Mouse (Mus musculus) megakaryocyte, adult 5-6 weeks (primary cell): ENCODE measurements at regions not wholly inside any gene's neighbourhood (a gene's known extent, or its start where the extent isn't known, plus 50 kb on each side); places are given as distances from the start of the nearest gene placed in this dataset.

Experiments
- ATAC-seq: 2 replicates; pipeline ENCODE4 v1.8.0; 2016; ENCODE audit warnings: mild to moderate bottlenecking, inconsistent platforms; ENCODE audit not compliant: poor library complexity, severe bottlenecking

DNA sequence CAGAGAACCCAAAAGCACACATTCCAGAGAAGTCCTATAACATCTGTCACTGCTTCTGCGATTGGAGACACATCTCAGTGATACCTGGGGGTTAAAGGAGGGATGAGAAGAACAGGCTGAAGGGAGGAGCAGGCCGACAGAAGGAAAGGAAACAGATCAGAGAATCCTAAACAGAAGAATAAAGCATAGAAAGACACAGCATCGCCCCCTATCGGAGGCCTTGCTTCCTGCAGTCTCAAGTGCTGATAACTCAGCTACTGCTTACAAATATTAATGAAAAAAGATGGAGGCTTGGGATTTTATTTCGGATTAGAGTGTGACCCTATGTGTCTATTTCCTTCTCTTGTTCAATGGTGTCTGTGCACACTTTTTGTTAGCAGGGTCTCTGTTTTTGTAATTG is 255.6 kb upstream of the Gm5148 start:
- no peak for ATAC-seq

DNA sequence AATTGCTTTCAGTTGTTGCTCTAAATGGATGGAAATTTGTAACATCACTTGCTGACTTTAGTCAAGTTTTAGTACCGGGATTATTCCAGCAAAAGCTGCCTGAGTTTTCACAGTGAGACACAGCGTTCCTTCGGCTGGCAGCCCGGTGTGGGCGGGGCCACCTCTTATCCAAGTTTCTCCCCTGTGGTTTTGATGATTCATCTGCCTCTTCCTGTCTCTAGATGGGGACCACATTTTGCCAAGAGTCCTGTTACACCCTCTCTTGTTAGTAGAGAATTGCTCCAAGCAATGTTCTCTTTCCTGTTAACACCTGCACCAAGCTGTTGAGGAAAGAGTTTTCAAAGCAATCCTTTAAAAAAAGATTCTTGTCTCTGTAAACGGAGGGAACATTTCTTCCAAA is 254.2 kb upstream of the Gm5148 start:
- ATAC-seq, result peak; percentile 80

GRCm38 (mm10) chr3:37977453-37977852 is 253.2 kb upstream of the Gm5148 start:
- ATAC-seq, result no peak

- no peak for ATAC-seq
Observed at GRCm38 (mm10) chr3:37976566-37976965, 252.3 kb upstream of the Gm5148 start.

DNA sequence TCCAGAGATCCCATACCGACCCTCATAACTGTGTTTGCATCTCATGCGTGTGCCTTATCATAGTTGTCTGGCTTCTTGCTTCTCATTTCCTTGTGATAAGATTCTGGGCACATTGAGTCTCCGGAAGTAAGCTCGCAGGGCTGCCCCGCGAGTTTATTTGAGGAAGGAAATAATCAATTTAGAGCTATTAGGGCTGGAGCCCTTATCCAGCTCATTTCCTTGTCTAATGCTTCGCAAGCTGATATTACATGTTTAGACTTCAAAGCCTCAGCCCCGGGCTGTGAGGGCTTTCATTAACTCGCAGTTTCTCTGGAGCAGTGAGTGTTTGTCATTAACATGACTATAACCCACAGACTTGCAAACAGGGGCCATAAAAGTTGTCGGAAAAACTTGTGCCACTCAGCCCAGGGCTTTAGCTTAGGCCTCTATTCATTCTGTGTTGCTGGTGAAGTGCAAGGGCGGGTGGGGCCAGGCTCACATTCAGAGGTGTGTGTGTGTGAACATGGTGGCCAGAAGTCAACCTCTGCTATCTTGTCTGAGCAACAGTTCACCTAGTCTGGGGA is 251.0 kb upstream of the Gm5148 start:
- ATAC-seq, result 0 out of 2 replicates have a peak, but pooled peaks have one; percentile 25

- ATAC-seq, result no peak
Observed at GRCm38 (mm10) chr3:37972931-37973330, 248.6 kb upstream of the Gm5148 start.

DNA sequence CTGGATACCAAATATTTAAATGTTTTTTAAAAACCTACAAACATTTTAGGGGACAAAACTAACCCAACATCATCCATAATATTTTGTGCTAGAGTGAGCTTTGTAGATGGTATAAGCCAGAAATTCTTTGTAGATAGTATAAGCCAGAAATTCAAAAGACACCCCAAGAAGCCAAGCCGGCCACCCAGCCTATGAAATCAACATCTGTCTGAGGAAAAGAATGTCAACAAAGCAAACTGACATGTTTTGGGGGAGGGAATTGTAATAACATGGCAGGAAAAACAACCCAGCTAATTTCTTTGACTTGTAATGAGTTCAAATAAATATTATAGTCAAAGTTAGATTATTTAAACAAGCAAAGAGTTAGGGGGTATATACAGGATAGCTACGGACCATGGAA is 246.9 kb upstream of the Gm5148 start:
- no peak for ATAC-seq

DNA sequence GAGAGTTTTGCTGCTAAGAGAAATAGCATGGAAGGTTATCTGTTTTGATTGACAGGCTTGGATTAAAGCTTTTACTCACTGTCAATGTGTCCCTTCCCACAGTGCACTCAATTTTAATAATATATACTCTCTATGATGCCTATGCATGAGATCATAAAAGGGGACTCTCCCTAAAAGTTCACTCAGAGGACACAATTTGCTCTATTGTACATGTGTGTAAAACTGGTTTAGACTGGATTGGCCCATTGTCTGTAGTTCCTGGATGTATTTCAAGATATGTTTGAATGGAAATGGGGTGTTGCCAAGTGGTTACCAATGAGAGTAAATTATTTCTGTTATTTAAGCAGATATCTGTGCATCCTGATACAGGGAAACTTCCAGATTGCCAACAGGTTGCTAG is 244.4 kb upstream of the Gm5148 start:
- no peak for ATAC-seq

DNA sequence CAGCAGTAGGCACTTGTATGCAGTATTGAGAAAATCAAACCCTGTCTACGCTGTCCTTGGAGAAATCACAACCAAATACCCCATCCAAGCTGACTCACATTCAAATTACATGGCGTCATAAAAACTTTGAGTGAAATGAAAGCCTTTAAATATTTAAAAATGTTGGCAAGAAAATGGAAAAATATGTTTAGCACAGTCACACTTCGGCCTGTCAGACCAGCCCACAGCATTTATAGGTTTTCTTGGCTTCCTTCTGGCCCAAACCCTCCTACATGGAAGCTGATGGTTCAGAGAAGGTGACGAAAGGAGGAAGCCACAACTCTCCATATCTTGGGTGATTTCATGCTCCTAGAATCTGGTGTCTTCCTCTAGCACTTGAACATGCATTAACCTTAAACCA is 240.9 kb upstream of the Gm5148 start:
- ATAC-seq, result no peak

DNA sequence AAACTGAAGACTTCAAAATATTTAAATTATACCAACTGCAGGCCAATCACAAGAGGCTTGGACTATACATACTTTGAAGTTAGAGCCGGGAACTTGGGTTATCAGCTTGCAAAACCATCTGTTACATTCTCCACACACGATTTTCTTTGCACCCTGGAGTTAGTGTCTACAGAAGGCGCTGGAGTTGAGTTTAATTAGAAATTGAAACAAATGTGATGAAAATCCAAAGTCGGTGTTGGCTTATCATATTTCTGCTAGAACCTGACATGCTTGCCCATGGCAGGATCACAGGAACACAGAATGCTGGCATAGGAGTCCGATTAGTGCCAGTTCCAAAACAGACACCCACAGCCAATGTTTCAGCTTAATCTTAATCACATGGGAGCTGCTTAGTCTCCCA is 239.8 kb upstream of the Gm5148 start:
- ATAC-seq, result no peak

DNA sequence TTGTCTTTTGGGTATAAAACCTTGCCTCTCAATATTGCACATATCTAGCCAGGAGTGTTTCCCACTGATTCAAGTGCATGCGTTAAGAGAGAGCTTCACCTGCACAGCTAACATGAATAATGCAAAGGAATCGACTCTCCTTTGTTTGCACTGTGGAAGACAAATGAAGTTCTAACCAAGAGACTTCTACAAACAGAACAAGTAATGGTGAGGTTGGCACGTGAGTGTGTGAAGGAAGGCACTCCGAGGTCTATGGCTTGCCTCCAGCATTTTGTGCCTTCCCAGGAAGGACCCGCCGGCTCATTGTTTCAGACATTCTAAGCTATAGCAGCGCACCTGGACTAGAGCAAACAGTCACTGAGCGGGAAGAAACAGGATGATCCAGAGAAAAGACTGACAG is 238.5 kb upstream of the Gm5148 start:
- no peak for ATAC-seq

DNA sequence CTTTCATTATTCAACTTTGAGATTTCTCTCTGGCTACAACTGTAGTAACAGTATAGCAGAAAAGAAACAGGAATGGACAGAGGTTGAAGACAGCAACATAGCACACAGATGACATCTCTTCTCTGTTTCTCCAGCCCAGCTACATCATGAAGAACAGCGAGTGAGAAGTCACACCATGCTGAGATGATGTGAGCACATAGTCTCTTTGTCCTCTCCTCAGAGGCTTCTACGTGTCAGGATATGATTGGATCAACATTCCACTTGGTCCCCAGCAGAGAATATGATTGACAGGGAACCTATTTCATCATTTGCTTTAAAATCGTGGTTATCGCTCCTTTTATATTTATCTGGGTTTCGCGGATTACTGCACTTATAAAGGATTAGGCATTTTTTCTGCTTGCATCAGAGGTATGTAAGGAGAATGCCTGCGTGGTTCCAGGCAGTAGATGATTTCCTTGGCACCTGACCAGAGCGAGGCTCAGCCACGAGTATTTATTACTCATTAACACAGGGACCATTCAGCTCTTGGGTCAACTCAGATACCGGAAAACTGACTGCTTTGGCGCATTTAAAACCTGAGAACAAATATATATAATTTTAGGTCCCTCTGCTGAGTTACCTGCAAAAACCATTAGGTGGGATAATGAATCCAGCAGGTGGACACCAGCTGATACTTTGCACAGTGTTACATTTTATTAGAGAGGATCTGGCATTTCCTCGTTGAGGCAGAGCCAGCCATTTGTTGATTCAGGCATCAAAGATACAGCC is 237.9 kb upstream of the Gm5148 start:
- no peak for ATAC-seq

GRCm38 (mm10) chr3:37958361-37958978 is 234.2 kb upstream of the Gm5148 start:
- no peak for ATAC-seq

GRCm38 (mm10) chr3:37956543-37956942 is 232.3 kb upstream of the Gm5148 start:
- ATAC-seq, result peak; percentile 84

GRCm38 (mm10) chr3:37952891-37953290 is 228.6 kb upstream of the Gm5148 start:
- ATAC-seq, result no peak

DNA sequence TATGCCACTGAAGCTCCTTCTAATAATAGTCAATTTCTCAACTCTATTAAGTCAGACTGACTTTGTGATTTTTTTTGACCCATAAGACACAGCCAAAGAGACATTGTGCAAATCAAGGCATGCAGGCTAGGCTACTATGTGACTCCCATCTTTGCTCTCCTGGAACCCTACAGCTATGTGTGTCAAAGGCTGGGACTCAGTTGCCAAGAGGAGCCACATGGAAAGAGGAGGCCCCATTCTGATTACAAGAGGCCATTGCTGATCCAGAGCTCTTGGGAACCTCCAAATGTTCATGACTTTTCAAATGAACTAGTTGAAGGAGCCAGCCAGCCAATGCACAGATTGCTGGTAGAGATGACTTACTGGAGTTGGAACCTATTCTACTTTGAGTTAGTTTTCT is 228.0 kb upstream of the Gm5148 start:
- no peak for ATAC-seq

- no peak for ATAC-seq
Observed at GRCm38 (mm10) chr3:37943661-37944060, 219.4 kb upstream of the Gm5148 start.

DNA sequence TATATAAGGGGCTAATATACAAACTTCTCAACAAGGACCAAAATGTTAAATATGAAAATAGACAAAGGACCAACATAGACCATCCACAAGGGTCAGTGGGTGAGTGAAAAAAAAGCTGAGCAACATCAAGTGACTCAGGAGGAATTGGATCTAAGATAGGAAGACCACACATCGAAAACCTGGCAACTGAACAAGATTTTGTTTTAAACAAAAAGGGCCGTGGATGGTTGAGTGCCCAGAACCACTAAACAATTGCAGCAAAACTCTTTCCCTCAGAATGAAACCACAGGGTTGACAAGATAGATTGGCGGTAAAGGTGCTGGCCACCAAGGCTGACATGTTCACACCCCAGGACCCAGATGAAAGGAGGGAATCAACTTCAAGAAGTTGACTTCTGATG is 215.7 kb upstream of the Gm5148 start:
- no peak for ATAC-seq

GRCm38 (mm10) chr3:37938870-37939269 is 214.6 kb upstream of the Gm5148 start:
- no peak for ATAC-seq

DNA sequence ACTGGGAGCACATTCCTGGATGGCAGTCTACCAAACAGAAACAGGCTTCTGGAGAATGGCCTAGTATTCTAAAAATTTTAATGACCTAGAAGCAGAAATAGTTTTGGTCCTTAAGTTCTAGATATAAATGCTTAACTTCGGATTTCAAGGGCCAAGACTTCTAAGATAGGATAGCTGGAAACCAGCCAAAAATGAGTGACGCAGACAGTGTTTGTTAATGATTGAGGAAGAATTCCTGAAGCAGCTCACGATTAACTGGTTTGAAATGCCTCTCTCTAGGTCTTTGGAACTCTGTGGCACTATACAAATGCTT is 213.9 kb upstream of the Gm5148 start:
- no peak for ATAC-seq

- ATAC-seq, result no peak
Observed at GRCm38 (mm10) chr3:37937381-37938283, 213.3 kb upstream of the Gm5148 start.
